Mouse (Mus musculus): ENCODE measurements at regions not wholly inside any gene's neighbourhood (a gene's known extent, or its start where the extent isn't known, plus 50 kb on each side); places are given as distances from the start of the nearest gene placed in this dataset.

DNA sequence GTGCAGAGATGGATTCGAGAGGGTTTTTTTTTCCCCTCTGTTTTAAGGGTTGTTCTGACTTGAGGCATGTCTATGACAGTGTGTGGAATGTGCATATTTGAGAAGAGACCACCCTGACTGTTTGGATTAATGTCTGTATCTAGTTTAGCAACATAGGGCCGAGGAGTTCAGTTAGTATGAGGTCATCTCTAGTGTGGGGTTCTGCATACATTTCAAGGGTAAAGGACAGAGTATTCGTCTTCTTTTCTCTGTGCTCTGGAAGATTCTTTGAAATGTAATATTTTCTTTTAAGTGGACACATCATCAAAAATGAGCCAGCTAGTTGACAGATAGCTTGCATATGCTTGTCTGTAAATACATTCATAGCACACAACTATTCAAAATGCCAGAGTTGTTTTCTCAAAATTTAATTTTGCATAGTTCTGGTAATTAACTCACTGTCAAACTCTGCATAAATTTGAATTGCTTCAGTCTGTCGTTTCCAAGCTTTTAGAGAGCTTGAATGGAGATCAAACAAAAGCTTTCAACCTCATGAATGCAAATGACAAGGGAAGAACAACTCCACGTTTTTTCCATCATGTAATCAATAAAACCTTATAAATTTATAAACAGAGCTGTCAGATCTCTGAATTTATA, 415.5 kb downstream of the Adamts20 start:
- no peak for DNase-seq (ENCODE audit: low spot score)

DNA sequence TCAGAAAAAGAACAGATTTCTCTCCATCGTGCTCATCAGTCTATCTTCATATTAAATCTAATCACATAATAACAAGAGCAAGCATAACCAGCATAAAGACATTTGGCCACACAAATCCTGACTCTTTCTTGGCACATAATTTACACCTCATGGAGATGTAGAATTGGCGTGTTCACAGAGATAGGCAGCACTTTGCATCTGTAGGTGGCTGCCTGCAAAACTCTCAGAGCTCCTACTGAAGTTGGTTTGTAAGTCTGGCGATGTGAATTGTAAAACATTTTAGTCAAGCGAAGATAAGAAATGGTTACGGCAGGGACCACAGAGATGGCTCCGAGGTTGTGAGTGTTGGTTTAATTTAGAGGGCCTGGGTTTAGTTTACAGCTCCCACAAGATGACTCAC, 419.0 kb downstream of the Adamts20 start:
- DNase-seq (ENCODE audit: low spot score) = no peak

DNA sequence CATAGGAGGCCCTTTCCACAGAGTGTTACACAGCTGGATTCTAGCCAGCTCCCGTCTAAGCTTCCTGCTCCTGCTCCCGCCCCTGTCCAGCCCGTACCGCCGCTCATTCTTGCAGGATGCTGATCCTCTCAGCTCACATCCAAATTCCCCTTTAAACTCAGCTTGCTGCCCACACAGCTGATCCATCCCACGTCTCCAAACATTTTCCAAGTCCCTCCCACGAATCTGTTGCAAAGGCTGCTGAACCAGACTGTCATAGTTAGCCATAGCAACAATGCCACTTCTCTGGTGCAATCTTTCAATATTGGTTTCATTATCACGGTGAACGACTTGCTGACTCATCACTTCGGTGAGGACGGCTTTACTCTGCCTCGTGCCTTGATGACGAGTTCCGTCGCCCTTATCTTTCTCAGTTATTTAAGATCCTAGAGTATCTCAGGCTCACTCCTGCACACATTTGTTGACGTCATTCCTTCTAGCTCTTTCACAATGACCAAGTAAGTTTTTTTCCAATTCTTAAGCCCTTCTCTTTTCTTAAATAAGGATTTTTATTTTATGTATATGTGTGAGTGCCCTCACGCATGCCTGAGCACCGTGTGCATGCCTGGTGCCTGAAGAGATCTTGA, 420.0 kb downstream of the Adamts20 start:
- DNase-seq (ENCODE audit: low spot score) = no peak

DNA sequence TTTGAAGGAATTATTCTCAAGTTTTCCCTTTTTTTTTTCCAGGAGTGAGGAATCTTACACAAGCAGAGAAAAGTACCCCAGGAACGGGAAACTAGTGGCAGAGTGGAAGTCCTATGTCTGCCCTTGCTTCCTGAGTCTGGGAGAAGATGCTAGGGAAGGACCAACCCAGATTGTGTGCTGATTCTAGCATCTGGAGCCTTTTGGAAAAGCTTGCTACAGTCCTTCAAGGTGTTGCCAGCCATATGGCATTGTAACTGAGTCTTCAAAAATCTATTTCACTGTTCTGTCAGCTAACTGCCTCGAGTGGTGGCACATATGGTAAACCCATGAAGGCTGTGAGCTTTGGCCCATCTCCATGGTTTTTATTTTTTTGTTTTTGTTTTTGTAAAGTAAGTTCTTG, 432.3 kb downstream of the Adamts20 start:
- DNase-seq (ENCODE audit: low spot score) = no peak

DNA sequence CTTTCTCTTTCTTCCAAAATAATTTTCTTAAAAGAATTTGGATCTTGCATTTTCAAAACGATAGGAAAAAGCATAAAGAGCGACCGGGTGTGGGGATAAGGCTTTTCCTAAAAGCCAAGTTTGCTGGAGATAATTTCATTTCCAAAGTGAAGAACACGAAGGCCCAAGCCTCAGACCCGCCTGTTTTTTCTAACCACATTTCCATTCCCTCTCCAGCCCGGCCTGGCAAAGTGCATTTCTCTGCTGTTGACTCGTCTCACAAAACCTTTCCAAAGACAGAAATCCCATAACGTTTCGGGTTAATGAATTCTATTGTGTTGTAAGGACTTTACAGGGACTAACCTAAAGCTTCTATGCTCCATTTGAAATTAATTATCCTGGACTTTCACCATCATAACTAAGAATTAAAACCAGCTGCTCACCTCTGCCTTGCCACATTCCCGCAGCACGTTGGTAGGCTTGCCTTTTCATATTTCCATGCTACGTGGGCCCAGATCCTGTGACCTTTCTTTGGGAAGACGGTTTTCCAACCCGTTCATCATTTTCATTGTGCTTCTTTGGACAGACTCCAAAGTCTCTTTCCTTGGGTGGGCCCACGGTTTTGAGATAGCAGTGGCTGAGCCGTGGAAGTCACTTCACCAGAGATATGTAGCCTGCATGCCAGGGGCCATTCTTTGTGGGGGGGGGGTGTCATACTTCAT, 430.5 kb upstream of the Prickle1 start:
- no peak for DNase-seq (ENCODE audit: low spot score)

DNA sequence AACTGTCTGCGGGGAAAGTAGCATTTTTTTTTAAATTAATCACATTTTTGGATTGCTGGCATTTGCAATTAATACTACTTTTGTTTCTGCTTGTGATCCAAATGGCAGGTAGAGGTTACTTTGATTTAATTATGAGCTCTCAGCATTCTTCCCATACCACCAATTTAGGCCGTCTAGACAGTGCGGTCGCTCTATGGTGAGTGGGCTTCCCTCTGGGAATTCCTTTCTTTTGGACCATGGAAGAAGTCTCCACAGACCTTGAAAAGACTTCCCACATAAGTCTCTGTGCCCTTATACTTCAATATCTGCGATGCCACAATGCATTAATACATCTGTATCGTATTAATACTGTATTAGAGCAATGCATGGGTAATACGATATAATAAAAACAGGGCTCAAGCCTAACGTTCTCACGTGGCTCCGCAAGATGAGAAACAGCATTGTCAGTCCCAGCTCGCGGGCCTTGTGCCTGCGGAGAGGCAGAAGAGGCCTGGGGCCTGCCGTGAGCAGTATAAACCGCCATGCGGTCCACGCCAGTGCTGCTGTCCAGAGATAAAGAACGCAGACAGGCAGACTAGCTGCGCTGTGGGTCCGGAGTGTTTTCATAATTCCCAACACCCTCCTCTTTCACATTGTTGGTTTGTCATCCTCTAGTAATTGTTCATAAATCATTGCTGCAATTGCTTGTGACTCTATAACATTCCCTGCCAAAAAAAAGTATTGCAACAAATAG, 429.7 kb upstream of the Prickle1 start:
- no peak for DNase-seq (ENCODE audit: low spot score)

DNA sequence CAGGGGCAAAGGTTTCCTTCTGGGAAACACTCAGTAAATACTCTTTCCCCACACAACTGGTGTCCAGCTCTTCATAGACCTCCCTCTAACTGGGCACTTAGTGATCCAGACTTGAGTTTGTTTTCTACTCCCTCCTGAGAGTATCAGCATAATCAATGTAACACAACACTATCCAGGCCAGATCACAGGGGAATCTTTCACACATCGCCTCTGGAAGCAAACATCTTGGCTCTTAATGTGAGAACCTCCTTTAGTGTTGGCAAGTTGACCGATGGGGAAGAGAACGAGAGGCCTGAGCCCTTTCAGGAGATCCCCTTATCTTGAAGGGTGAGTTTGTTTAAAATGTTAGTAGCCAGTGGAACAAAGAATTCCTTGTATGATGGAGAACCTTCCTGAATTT, 429.1 kb upstream of the Prickle1 start:
- DNase-seq (ENCODE audit: low spot score) = no peak

DNA sequence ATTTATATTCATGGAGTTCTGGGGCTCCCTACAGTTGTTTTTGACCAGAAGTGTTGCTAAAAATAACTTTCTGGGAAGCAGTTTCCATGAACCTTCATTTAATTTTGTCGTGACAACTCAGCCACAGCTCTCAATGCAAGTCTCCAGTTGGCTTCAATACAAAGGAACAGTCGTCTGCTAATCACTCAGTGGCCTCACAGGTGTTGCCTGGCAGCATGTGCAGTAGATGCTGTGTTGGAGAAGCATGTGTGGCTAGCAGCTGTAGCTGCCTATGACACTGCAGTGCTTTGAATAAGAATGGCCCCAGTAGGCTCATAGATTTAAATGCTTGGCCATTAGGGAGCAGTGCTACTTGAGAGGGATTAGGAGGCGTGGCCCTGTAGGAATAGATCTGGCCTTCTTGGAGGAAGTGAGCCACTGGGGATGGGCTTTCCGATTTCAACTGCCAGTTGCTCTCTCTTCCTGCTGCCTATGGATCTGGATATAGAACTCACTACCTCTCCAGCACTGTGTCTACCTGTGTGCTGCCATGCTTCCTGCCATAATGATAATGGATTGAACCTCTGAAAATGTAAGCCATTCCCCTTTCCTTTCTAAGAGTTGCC, 428.5 kb upstream of the Prickle1 start:
- DNase-seq (ENCODE audit: low spot score) = no peak

DNA sequence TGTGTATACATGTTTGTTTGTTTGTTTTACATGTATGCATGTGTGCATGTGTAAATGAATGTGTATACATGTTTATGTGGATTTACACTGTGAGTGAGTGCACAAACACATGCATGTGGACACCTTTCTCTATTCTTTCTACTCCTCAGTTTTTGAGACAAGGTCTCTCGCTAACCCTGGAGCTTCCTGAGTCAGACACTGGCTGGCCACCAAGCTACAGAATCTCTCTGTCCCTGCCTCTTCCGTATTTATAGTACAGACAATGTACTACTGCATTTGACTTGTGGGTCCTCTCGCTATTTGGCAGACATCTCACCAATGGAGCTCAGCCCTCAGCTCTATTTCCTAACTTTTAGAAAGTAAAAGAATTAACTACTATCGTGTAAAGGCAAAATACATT, 427.8 kb upstream of the Prickle1 start:
- DNase-seq (ENCODE audit: low spot score) = no peak

DNA sequence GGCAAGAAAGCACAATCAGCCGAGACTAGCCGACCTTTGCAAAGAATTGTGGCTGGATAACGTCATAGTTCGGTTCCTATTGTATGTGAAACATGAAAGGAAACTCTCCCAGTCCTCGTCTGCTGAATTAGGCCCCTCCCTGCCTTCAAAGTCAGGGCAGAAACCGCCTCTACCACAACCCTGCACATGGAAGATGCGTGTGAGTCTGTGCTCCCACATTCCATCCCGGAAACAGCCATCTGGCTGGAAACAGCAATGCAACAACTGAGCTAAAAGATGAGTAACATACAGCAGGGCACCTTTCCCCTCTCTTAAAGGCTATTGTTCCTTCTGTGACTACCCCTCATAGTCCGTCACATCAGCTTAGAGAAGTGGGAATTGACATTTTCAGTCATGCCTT, 422.1 kb upstream of the Prickle1 start:
- no peak for DNase-seq (ENCODE audit: low spot score)

DNA sequence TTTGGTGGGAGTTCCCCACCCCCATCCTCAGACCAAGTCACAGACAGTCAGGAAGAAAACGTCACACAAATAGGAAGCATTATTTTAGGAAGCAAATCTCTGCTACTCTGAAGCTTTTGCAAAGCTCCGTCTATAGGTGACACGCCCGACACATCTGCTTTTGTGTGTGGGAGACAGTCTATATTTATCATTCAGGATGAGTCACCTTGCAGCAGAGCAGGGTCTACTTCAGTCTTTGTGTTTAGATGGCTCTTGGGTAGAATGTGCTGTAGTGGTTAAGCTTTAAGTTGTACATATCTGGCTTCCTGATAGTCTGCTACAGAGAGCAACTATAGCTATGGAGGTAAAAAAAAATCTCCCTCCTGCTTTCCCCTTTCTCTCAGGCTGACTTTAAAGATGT, 415.8 kb upstream of the Prickle1 start:
- DNase-seq (ENCODE audit: low spot score) = no peak

DNA sequence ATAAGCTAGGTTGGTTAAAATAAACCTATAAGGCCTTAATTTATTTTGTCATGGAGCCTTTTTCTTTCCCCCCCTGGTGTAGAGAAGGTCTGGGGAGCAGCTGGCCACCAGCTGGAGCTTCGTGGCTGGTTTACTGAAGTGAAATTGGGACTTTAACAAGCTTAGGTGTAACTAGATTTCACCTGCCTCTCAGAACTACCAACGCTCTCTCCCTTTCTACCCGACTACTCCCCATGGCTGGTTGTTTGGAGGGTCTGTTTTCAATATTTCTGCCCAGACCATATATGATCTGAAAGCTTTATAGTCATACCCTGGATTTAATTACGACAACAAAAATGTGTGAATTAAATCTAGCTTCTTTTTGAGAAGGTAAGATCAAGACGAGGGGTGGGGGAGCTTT, 410.4 kb upstream of the Prickle1 start:
- no peak for DNase-seq (ENCODE audit: low spot score)

DNA sequence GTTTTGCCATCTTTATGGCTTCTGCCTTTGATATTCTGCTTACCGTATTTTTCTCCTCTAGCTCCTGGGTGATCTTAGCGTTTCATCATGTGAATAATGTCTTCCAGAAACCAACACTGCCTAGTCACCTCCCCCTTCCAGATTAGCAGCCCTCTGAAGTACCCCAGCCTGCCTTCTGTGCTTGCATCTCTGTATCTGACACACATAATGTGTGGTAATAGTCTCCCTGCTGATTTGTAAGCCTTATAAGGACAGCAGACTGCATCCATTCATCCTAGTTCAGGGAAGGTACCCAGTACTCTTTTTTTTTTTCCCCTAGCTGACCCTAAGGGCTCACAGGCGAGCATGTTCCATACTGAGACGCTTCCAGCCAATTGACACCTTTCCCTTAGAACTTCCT, 409.2 kb upstream of the Prickle1 start:
- peak; percentile 23 for DNase-seq (ENCODE audit: low spot score)

DNA sequence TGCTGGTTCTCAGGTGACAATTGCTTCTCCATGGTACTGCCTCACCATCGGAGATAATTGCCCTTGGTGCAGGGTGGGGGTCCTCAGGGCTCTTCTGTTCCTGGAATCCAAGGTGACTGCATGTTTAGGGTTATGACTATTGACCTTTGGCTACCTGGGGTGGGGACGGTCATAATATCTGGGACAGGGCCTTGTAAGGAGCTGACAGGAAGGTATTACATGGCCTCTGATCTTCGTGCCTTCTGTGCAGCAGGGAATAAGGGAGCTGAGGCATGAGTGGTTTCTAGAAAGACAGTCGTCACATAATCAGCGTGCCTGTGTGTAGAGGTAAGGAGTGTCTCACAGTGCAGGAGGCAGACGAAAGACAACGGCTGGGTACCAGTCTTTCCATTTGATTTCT, 407.5 kb upstream of the Prickle1 start:
- no peak for DNase-seq (ENCODE audit: low spot score)

DNA sequence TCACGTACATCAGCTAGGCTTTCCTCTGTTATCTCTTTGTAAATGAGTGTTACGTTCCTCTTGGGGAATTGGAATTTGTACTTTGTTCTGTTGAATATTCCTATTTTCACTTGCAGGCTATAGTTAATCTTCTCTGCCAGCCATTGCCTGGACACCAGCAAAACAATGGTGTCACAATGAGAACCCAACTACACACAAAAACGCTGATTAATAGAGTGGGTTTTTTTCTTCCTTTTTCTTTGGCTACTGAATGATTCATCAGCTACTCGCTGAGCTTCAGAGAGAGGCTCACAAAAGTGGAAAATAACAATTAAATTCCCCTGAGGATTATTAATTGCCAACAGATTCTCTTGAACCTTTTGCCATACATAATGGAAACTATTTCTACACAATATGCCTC, 398.9 kb upstream of the Prickle1 start:
- no peak for DNase-seq (ENCODE audit: low spot score)

DNA sequence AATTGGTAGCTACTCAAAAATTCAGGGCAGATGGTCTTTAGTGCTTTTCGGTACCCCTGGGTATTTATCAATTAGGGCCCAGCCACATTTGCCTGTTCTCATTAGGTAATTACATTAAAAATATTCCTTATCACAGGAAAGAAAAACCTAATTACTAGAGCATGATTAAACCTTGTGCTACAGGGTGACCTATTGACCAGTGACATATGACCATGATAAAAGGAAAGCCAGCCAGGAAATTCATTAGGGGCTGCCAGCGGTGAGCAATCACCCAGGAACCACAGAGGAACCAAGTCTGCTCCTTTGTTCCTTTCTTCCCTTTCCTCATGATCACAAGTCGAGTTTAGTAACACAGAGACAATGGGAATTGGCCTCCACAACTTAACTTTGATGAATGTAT, 394.4 kb upstream of the Prickle1 start:
- DNase-seq (ENCODE audit: low spot score) = no peak

DNA sequence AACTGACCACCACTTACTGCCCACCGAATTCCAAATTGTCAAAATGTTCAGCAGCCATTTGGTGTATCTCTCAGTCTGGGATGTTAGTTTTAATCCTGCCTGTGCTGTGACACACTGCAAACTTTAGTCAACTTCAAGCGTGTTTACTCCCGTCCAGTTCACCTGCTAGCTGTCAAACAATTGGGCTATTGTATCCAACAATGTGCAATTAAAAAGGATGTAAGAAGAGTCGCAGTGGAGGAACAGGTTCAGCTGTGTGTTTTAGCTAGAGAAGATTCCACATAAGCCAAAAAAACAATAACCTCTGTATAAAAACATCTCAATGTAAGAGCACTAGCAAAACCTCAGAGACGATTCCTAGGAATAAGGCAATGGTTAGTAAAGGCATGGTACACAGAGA, 392.7 kb upstream of the Prickle1 start:
- no peak for DNase-seq (ENCODE audit: low spot score)

DNA sequence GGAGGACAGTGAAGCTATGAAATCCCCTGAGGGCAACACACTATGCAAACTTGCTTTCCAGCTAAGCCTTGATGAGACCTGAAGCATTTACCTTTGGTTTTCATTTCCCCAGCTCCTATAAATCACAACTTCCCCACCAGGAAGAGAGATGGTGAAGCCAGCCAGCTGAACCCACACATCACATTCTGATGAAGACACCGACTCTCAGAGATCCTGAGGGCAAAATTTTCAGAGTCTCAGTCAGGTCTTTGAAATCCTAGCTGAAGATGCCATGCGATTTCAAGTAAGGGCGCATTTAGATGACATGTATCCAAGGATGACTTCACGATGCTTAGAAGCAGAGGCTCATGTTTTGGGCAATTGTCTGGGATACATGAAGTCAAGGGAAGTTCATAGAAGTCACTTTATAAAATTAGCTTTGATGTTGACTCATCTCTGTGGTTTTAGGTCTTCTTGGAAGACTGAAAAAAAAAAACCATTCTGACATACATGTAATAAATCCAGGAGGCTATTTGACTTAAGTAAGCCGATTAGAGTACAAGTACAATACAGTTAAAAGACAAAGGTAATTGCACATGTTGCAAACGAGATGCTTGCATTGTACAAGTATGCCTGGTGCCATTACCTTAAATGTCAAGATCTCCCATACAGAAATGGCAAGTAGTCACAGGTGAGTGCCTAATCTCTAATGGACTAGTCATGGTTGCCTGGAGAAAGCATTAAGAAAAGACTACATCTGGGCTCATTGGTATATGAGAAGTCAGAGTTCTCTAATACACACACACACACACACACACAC, 391.1 kb upstream of the Prickle1 start:
- DNase-seq (ENCODE audit: low spot score) = no peak

DNA sequence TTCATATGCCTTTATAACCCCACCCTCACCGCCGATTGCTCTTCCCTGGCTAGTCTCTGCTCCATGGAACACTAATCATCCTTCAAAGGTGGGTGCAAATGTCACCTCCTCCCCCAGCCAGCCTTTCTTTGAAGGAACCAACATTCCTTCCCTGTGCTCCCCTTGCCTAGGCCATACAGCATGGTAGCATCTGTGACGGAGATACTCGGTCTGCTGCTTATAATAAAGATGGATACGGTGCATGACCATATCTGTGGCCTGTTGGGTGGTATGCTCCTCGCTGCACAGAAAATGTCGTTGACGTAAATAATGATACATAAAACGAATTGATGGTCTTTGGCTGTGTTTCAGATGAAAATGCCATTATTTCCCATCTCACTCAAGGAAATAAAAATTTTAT, 386.4 kb upstream of the Prickle1 start:
- DNase-seq (ENCODE audit: low spot score) = no peak

DNA sequence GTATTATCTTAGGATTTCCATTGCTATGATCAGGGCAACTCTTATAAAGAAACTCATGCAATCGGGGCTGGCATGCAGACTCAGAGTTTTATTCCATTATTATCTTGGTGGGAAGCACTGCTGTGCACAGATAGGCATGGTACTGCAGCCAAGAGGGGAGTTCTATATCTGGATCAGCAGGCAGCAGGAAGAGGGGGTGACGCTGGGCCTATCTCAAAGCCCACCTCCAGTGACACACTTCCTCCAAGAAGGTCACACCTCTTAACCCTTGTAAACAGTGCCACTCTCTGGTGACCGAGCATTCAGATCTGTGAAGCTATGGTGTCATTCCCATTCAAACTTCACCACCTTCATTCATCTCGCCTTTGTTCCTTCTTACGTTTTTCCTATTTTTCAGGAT, 381.8 kb upstream of the Prickle1 start:
- no peak for DNase-seq (ENCODE audit: low spot score)

DNA sequence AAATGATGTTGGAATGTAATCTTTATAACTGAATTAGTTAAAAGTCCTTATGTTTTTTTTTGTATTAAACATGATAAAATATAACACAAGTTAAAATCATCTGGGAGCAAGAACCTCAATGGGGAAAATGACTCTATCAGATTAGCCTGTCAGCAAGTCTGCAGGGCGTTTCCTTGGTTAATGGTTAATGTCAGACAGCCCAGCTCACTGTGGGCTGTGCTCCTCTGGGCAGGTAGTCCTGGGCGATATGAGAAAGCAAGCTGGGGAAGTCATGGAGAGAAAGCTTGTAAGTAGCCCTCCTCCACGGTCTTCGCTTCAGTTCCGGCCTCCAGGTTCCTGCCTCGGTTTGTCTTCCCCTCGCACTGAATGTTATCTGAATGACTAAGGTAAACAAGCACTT, 379.0 kb upstream of the Prickle1 start:
- DNase-seq (ENCODE audit: low spot score) = peak; percentile 74

DNA sequence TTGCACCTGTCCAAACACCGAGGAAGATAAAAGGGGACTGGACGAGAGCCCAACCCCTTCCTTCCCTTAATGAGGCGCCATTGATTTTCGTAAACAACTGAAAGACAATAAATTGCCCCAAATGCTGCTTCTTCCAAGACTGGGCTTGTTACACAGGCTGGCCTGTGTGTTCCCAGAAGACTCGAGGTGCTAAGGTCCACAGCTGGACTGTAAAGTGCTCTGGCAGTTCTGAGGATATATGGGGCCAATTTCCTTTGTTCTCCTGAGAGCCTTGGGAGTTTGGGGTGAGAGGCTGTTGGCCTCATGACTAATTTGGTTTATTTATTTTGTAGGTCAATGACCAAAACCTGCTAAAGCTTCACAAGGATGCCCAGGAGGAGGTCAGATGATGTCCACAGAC, 377.3 kb upstream of the Prickle1 start:
- no peak for DNase-seq (ENCODE audit: low spot score)

Data from yolk sac, embryonic 10.5 days (tissue).